Mouse (Mus musculus): ENCODE measurements around the gene Mrpl4. TPM values are rescaled to one million over a fixed set of nuclear protein-coding genes. Genes with fewer than 3 reads are reported as not detected.

Gene Mrpl4
- polyA plus RNA-seq (2014; fragmentation: Illumina TruSeq; extraction: RNeasy Lipid Tissue Mini Kit (QIAGEN cat#74804); ENCODE audit: low read depth, low replicate concordance): 49.4 TPM

GRCm38 (mm10) chr9:21002627-21003551 is at the start of gene Mrpl4:
Gene Mrpl4, plus strand, starts transcription at chr9:21002738.

DNA sequence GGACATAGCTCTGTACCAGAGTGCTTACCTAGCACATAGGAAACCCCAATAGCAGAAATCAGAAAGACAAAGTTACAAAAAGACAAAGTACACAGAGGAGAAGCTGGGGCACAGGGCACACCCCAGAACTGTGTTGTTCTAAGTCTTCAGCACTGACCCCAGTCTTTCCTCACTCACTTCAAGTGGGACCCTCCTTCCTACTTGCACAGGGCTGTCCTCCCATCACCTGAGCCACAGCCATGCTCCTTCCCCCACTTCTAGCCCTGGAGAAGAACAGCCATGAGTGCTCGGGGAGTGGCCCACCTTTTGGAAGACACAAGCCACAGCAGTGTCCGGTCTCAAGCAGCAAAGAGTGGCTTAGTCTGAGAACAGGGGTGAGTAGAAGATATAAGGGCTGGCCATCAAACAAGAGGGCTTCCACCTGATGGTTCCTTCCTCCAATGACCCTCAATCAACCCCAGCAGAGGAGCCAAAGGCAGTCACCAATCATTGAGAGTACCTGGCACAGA is 43.1 kb upstream of the Mrpl4 start, which contains the start of gene Dnmt1:
Gene Dnmt1, minus strand, starts transcription at position 459 of the 509 bp plus-strand sequence.

DNA sequence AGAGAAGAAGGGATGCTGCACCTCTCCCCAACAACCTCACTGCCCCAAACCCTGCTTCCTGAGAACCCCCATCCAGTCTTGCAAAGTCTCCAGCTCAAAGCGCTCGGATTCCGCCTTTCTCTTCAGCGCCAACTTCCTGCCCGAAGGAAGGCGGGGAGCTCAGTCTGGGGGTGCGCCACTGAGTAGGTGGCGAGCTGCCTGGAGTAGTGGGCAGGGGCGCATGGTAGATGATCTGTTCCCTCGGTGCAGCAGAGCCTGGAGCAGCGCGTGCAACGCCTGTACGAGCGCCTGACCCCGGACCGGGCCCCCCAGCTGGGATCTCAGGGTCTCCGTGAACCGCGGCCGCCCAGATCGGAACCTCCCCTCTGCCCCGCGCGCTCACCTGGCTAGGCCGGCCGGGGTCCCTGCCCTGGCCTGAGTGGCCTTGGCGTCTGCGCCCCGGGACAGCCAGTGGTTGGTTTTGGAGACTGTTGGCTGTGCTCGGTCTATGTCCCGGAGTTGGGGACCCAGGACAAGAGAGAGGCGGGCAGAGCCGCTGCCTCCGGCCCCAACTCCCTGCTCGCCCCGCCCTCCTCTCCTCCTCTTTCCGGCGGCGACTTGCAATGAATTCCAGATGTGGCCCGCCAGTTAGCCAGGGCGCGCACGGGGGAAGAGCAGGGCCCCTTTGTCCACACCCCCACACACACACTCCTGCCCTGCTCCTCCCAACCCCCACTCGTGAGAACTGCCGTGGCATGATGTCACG is 26.1 kb upstream of the Mrpl4 start, which contains the start of gene S1pr2:
Gene S1pr2, minus strand, starts transcription at position 566 of the 745 bp plus-strand sequence.

GRCm38 (mm10) chr9:21015571-21016130 is 13.1 kb downstream of the Mrpl4 start, which contains the start of gene Icam1:
Gene Icam1, plus strand, starts transcription at chr9:21015985.

GRCm38 (mm10) chr9:21029291-21030054 is 26.9 kb downstream of the Mrpl4 start, which contains the start of gene Icam4:
Gene Icam4, plus strand, starts transcription at chr9:21029373.

GRCm38 (mm10) chr9:21031896-21032351 is 29.4 kb downstream of the Mrpl4 start, which contains the start of gene Icam5:
Gene Icam5, plus strand, starts transcription at chr9:21032073.

Other genes starting within 250 kb of the Mrpl4 start
- gene Col5a3, start 187.7 kb upstream of the Mrpl4 start, polyA plus RNA-seq (2014; fragmentation: Illumina TruSeq; extraction: RNeasy Lipid Tissue Mini Kit (QIAGEN cat#74804); ENCODE audit: low read depth, low replicate concordance): 72.1 TPM
- not detected for gene Rdh8, start 184.2 kb upstream of the Mrpl4 start, polyA plus RNA-seq (2014; fragmentation: Illumina TruSeq; extraction: RNeasy Lipid Tissue Mini Kit (QIAGEN cat#74804); ENCODE audit: low read depth, low replicate concordance)
- gene A230050P20Rik, start 134.1 kb upstream of the Mrpl4 start, polyA plus RNA-seq (2014; fragmentation: Illumina TruSeq; extraction: RNeasy Lipid Tissue Mini Kit (QIAGEN cat#74804); ENCODE audit: low read depth, low replicate concordance): 49.7 TPM
- 2.5 TPM for gene Angptl6, start 123.0 kb upstream of the Mrpl4 start, polyA plus RNA-seq (2014; fragmentation: Illumina TruSeq; extraction: RNeasy Lipid Tissue Mini Kit (QIAGEN cat#74804); ENCODE audit: low read depth, low replicate concordance)
- gene Ppan, start 114.6 kb upstream of the Mrpl4 start, polyA plus RNA-seq (2014; fragmentation: Illumina TruSeq; extraction: RNeasy Lipid Tissue Mini Kit (QIAGEN cat#74804); ENCODE audit: low read depth, low replicate concordance): 19.4 TPM
- 137 TPM for gene Eif3g, start 104.1 kb upstream of the Mrpl4 start, polyA plus RNA-seq (2014; fragmentation: Illumina TruSeq; extraction: RNeasy Lipid Tissue Mini Kit (QIAGEN cat#74804); ENCODE audit: low read depth, low replicate concordance)
- 16.9 TPM for gene Dnmt1, start 42.9 kb upstream of the Mrpl4 start, polyA plus RNA-seq (2014; fragmentation: Illumina TruSeq; extraction: RNeasy Lipid Tissue Mini Kit (QIAGEN cat#74804); ENCODE audit: low read depth, low replicate concordance)
- gene S1pr2, start 26.0 kb upstream of the Mrpl4 start, polyA plus RNA-seq (2014; fragmentation: Illumina TruSeq; extraction: RNeasy Lipid Tissue Mini Kit (QIAGEN cat#74804); ENCODE audit: low read depth, low replicate concordance): 2.8 TPM
- gene Icam1, start 13.2 kb downstream of the Mrpl4 start, polyA plus RNA-seq (2014; fragmentation: Illumina TruSeq; extraction: RNeasy Lipid Tissue Mini Kit (QIAGEN cat#74804); ENCODE audit: low read depth, low replicate concordance): 14.0 TPM
- gene Icam4, start 26.6 kb downstream of the Mrpl4 start, polyA plus RNA-seq (2014; fragmentation: Illumina TruSeq; extraction: RNeasy Lipid Tissue Mini Kit (QIAGEN cat#74804); ENCODE audit: low read depth, low replicate concordance): 0.32 TPM
- gene Icam5, start 29.3 kb downstream of the Mrpl4 start, polyA plus RNA-seq (2014; fragmentation: Illumina TruSeq; extraction: RNeasy Lipid Tissue Mini Kit (QIAGEN cat#74804); ENCODE audit: low read depth, low replicate concordance): not detected
- gene Zglp1, start 64.4 kb downstream of the Mrpl4 start, polyA plus RNA-seq (2014; fragmentation: Illumina TruSeq; extraction: RNeasy Lipid Tissue Mini Kit (QIAGEN cat#74804); ENCODE audit: low read depth, low replicate concordance): not detected
- gene Gm49373, start 70.4 kb downstream of the Mrpl4 start, polyA plus RNA-seq (2014; fragmentation: Illumina TruSeq; extraction: RNeasy Lipid Tissue Mini Kit (QIAGEN cat#74804); ENCODE audit: low read depth, low replicate concordance): not detected
- gene Fdx1l, start 70.9 kb downstream of the Mrpl4 start, polyA plus RNA-seq (2014; fragmentation: Illumina TruSeq; extraction: RNeasy Lipid Tissue Mini Kit (QIAGEN cat#74804); ENCODE audit: low read depth, low replicate concordance): 38.2 TPM
- 1.4 TPM for gene Gm38431, start 89.3 kb downstream of the Mrpl4 start, polyA plus RNA-seq (2014; fragmentation: Illumina TruSeq; extraction: RNeasy Lipid Tissue Mini Kit (QIAGEN cat#74804); ENCODE audit: low read depth, low replicate concordance)
- gene Raver1, start 89.3 kb downstream of the Mrpl4 start, polyA plus RNA-seq (2014; fragmentation: Illumina TruSeq; extraction: RNeasy Lipid Tissue Mini Kit (QIAGEN cat#74804); ENCODE audit: low read depth, low replicate concordance): 32.1 TPM
- gene Tyk2, start 128.5 kb downstream of the Mrpl4 start, polyA plus RNA-seq (2014; fragmentation: Illumina TruSeq; extraction: RNeasy Lipid Tissue Mini Kit (QIAGEN cat#74804); ENCODE audit: low read depth, low replicate concordance): 17.2 TPM
- 120 TPM for gene Cdc37, start 147.2 kb downstream of the Mrpl4 start, polyA plus RNA-seq (2014; fragmentation: Illumina TruSeq; extraction: RNeasy Lipid Tissue Mini Kit (QIAGEN cat#74804); ENCODE audit: low read depth, low replicate concordance)
- gene Pde4a, start 163.0 kb downstream of the Mrpl4 start, polyA plus RNA-seq (2014; fragmentation: Illumina TruSeq; extraction: RNeasy Lipid Tissue Mini Kit (QIAGEN cat#74804); ENCODE audit: low read depth, low replicate concordance): 16.0 TPM
- 33.5 TPM for gene Keap1, start 236.6 kb downstream of the Mrpl4 start, polyA plus RNA-seq (2014; fragmentation: Illumina TruSeq; extraction: RNeasy Lipid Tissue Mini Kit (QIAGEN cat#74804); ENCODE audit: low read depth, low replicate concordance)
- not detected for gene S1pr5, start 245.7 kb downstream of the Mrpl4 start, polyA plus RNA-seq (2014; fragmentation: Illumina TruSeq; extraction: RNeasy Lipid Tissue Mini Kit (QIAGEN cat#74804); ENCODE audit: low read depth, low replicate concordance)

Measured in adipose tissue, adult 10 weeks (tissue).